Mouse (Mus musculus): ENCODE measurements around the gene Kcnf1.

- TF ChIP-seq CTCF (IDR thresholded peaks at IDR 0.05; ENCODE audit: low read depth) (no peak), EP300 (optimal IDR thresholded peaks at IDR 0.05) (no peak)
Measured at GRCm38 (mm10) chr12:17141791-17142190, 34.9 kb downstream of the Kcnf1 start.

Data from stomach, postnatal 0 days (tissue).